Comparison of ENCODE assay signal across 9 mouse cellular contexts in the genomic region with DNA sequence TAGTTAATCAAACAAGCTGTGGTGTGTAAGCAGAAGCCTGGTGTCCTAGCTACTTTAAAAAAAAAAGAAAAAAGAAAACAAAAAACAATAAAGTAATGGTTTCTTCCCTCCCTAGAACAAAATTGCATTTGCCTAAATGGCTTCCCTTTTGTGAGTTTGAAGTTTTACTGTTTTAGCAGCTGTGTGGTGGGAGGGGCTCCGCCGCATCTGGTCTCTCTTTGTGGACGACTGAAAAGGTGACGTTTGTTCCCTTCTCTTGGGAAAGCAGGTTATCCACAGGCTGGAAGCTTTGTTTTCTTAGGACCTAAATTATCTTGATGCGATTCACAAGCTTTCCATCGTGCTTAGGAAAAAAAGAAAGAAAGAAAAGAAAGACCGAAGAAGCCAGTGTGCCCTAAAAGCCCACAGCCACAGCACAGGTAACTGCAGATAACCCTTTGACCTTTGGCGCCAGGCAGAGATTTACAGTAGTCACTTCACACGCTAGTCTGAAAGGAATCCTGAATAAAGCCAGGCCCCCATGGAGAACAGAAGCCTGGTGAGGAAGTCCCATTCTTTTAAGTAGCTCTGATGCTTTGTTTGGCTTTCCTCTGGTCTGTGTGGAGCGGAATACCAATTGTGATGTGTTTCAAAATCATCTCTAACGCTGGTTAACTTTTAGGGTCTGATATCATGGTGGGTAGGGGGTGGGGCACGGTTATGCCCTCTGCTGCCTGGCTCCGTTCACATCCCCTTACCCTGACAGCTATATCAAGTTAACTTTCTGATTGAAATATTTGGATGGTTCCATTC. TPM values are rescaled to one million over a fixed set of nuclear protein-coding genes. Genes with fewer than 3 reads are reported as not detected.
DNase-seq lines count a peak whose midpoint lies in the region; ATAC-seq and TF ChIP-seq lines count a peak whose summit lies in the region.
"Had no signal": no experiment of that assay in that cellular context is flagged by ENCODE, and none has a peak within 500 bp of the region (broad histone marks: within the 10 kb centered on the region; RNA-seq: fewer than 3 reads in every experiment).

No protein-coding gene starts in this region.

- no peaks in the 10 kb centered on the region for H3K36me3 ChIP-seq in kidney, postnatal 0 days (ENCODE audit: insufficient read depth, low read length)
- H3K36me3 ChIP-seq in forebrain, embryonic 11.5 days (ENCODE audit: control insufficient read depth, insufficient read depth, low read length): no peaks in the 10 kb centered on the region
- H3K36me3 ChIP-seq in intestine, embryonic 15.5 days: no peaks in the 10 kb centered on the region
- H3K36me3 ChIP-seq in neural tube, embryonic 12.5 days: no peaks in the 10 kb centered on the region

- H3K27me3 ChIP-seq in kidney, postnatal 0 days (ENCODE audit: insufficient read depth, low read length): no peaks in the 10 kb centered on the region
- no peaks in the 10 kb centered on the region for H3K27me3 ChIP-seq in forebrain, embryonic 11.5 days (ENCODE audit: control insufficient read depth, insufficient read depth, low read length)
- no peaks in the 10 kb centered on the region for H3K27me3 ChIP-seq in intestine, embryonic 15.5 days (replicated peaks)
- no peaks in the 10 kb centered on the region for H3K27me3 ChIP-seq in neural tube, embryonic 12.5 days (replicated peaks)

- 19% methylated on average over 13 of the region's 13 CpGs for WGBS in kidney, postnatal 0 days
- 17% methylated on average over 13 of the region's 13 CpGs for WGBS in forebrain, embryonic 11.5 days
- WGBS in intestine, embryonic 15.5 days: 14% methylated on average over 13 of the region's 13 CpGs
- WGBS in neural tube, embryonic 12.5 days: 4% methylated on average over 13 of the region's 13 CpGs

- 0 out of 2 replicates have a peak overlapping the region, but pooled peaks have one; percentile 16 for H3K4me3 ChIP-seq in kidney, postnatal 0 days (replicated peaks; ENCODE audit: low read depth, low read length)
- H3K4me3 ChIP-seq in forebrain, embryonic 11.5 days (ENCODE audit: low read depth, low read length): no peak overlapping the region
- no peak overlapping the region for H3K4me3 ChIP-seq in intestine, embryonic 15.5 days (replicated peaks)
- H3K4me3 ChIP-seq in neural tube, embryonic 12.5 days: no peak overlapping the region
- H3K4me3 ChIP-seq: myocyte had no signal

- H3K9me3 ChIP-seq in kidney, postnatal 0 days (replicated peaks; ENCODE audit: low read length): no peaks in the 10 kb centered on the region
- no peaks in the 10 kb centered on the region for H3K9me3 ChIP-seq in forebrain, embryonic 11.5 days (ENCODE audit: control insufficient read depth, low read length)
- no peaks in the 10 kb centered on the region for H3K9me3 ChIP-seq in intestine, embryonic 15.5 days
- H3K9me3 ChIP-seq in neural tube, embryonic 12.5 days: no peaks in the 10 kb centered on the region

- no peak overlapping the region for H3K9ac ChIP-seq in kidney, postnatal 0 days (ENCODE audit: low read depth, low read length)
- H3K9ac ChIP-seq in forebrain, embryonic 11.5 days (ENCODE audit: low read length): 0 out of 2 replicates have a peak overlapping the region, but pooled peaks have one; percentile 18
- H3K9ac ChIP-seq in intestine, embryonic 15.5 days: no peak overlapping the region
- no peak overlapping the region for H3K9ac ChIP-seq in neural tube, embryonic 12.5 days

- H3K27ac ChIP-seq in kidney, postnatal 0 days: 0 out of 2 replicates have a peak overlapping the region, but pooled peaks have one; percentile 16
- peak overlapping the region; percentile 31; the same call in 1 of the 2 replicates for H3K27ac ChIP-seq in forebrain, embryonic 11.5 days (ENCODE audit: low read depth, low read length)
- 0 out of 2 replicates have a peak overlapping the region, but pooled peaks have one; percentile 2 for H3K27ac ChIP-seq in intestine, embryonic 15.5 days
- no peak overlapping the region for H3K27ac ChIP-seq in neural tube, embryonic 12.5 days

- ATAC-seq in kidney, postnatal 0 days (replicated peaks; ENCODE audit: low FRiP score, low read depth): no peak
- no peak for ATAC-seq in forebrain, embryonic 11.5 days (replicated peaks; ENCODE audit: low FRiP score)
- no peak for ATAC-seq in intestine, embryonic 15.5 days
- peak; percentile 65; the same call in 1 of the 2 replicates for ATAC-seq in neural tube, embryonic 12.5 days (ENCODE audit: low FRiP score, low read depth)

- DNase-seq in kidney, postnatal 0 days (ENCODE audit: low spot score): peak; percentile 42
- DNase-seq in kidney, adult 11 months: no peak
- DNase-seq in forebrain, embryonic 11.5 days (ENCODE audit: low spot score): no peak
- no peak for DNase-seq in urinary bladder, adult 18-20 months (ENCODE audit: low spot score in 2 of 2)
- DNase-seq in cerebellum, postnatal 14 days: no peak
- DNase-seq in urinary bladder, postnatal 14 days (ENCODE audit: low spot score): no peak

- 0 out of 2 replicates have a peak, but pooled peaks cover 8% of the 10 kb centered on the region for H3K4me1 ChIP-seq in kidney, postnatal 0 days (replicated peaks; ENCODE audit: insufficient read depth, low read length)
- peaks cover 10% of the 10 kb centered on the region for H3K4me1 ChIP-seq in forebrain, embryonic 11.5 days (replicated peaks; ENCODE audit: control insufficient read depth, insufficient read depth, low read length)
- peaks cover 10% of the 10 kb centered on the region for H3K4me1 ChIP-seq in intestine, embryonic 15.5 days (replicated peaks)
- H3K4me1 ChIP-seq in neural tube, embryonic 12.5 days: peaks cover 13% of the 10 kb centered on the region

- H3K4me2 ChIP-seq in kidney, postnatal 0 days (ENCODE audit: low read length): peak overlapping the region; percentile 51
- H3K4me2 ChIP-seq in forebrain, embryonic 11.5 days (ENCODE audit: low read depth, low read length, severe bottlenecking): no peak overlapping the region
- peak overlapping the region; percentile 27 for H3K4me2 ChIP-seq in intestine, embryonic 15.5 days (replicated peaks)
- H3K4me2 ChIP-seq in neural tube, embryonic 12.5 days (replicated peaks): peak overlapping the region; percentile 46

- no peak for TF ChIP-seq CTCF in kidney, postnatal 0 days (IDR thresholded peaks at IDR 0.05; ENCODE audit: low read depth)

RNA-seq across cellular contexts. Expression of a gene that starts 53.7 kb away (rescaled TPM):
- 3.0 and 3.2 TPM in 2 replicates for polyA plus RNA-seq in kidney, postnatal 0 days (2015; fragmentation: Nextera tagmentation; extraction: Ambion mirVana)
- 13.0 and 13.2 TPM in 2 replicates for polyA plus RNA-seq in forebrain, embryonic 11.5 days (2014; fragmentation: Nextera tagmentation; extraction: Ambion mirVana)
- 2.7 and 2.9 TPM in 2 replicates for polyA plus RNA-seq in intestine, embryonic 15.5 days (2015; fragmentation: Nextera tagmentation; extraction: Ambion mirVana)
- polyA plus RNA-seq in neural tube, embryonic 12.5 days (2016; fragmentation: Nextera tagmentation; extraction: Ambion mirVana): 12.0 and 13.0 TPM in 2 replicates
